Mouse (Mus musculus) liver, postnatal 0 days (tissue): ENCODE data around the gene Tm6sf1.

Experiments used
- CTCF ChIP-seq: sonication (generic); IDR thresholded peaks from 2 replicates; pipeline ENCODE4 v1.5.1; 2016; ENCODE audit warnings: antibody characterized with exemption, low read depth
- EP300 ChIP-seq: IDR thresholded peaks from 2 replicates; pipeline ENCODE4 v1.6.1; 2016; ENCODE audit warnings: antibody characterized with exemption, low read depth, mild to moderate bottlenecking

DNA sequence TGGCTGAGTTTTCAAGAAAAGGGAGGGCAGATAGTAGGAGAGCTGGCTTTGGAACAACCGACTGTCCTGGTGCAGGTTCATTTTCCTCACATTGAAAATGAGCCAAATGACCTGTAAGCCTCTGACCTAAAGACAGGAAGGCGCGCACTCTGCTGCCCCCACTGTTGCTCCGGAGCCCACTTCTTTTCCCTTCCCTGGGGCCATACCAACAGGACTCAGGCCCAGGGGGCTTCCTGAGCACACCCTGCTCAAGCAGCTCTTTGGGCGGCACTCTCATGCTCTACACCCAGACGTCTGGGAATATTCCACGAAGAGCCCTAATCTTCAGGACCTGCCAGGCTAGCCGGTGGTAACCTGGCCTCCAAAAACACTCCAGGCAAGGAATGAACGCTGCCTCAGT lies 565 bp upstream of the Tm6sf1 start:
- TF ChIP-seq EP300, result no peak
- TF ChIP-seq CTCF, result 0 out of 2 replicates have a peak, but pooled peaks have one; percentile 5
